Mouse (Mus musculus) testis, adult 2 months (tissue): ENCODE results near the gene Igdcc3.

Source experiments
- CTCF ChIP-seq: fragments of 200-500 bp; IDR thresholded peaks from 2 replicates; pipeline ENCODE4 v1.5.1; 2012; ENCODE audit warnings: low read depth, mild to moderate bottlenecking, inconsistent platforms, low read length, moderate library complexity; ENCODE audit not compliant: control insufficient read depth, insufficient read depth, insufficient replicate concordance
- POLR2A ChIP-seq: fragments of 200-500 bp; IDR thresholded peaks from 2 replicates; pipeline ENCODE4 v1.6.1; 2012; ENCODE audit warnings: low read depth, mild to moderate bottlenecking, inconsistent platforms, low read length, moderate library complexity; ENCODE audit not compliant: control insufficient read depth

- TF ChIP-seq CTCF (no peak), POLR2A (no peak)
Measured at GRCm38 (mm10) chr9:65172654-65173053, 31.7 kb downstream of the Igdcc3 start.
